Comparison of ENCODE assay signal across 8 mouse cellular contexts in genomic region chr4:137954926-137955396, GRCm38 (mm10). TPM values are rescaled to one million over a fixed set of nuclear protein-coding genes. Genes with fewer than 3 reads are reported as not detected.
DNase-seq lines count a peak whose midpoint lies in the region; ATAC-seq and TF ChIP-seq lines count a peak whose summit lies in the region.

No protein-coding gene starts in this region.

- no peaks in the 10 kb centered on the region for H3K27me3 ChIP-seq in heart, postnatal 0 days (ENCODE audit: control insufficient read depth, insufficient read depth, low read length)

- no peaks in the 10 kb centered on the region for H3K9me3 ChIP-seq in heart, postnatal 0 days (replicated peaks; ENCODE audit: control insufficient read depth, low read length)

- peak; percentile 27; the same call in 1 of the 2 replicates for TF ChIP-seq CTCF in heart, postnatal 0 days (IDR thresholded peaks at IDR 0.05; ENCODE audit: low read depth)

- peak; percentile 31 to 42 for DNase-seq in left cerebral cortex, adult 18-20 months (ENCODE audit: low spot score in 2 of 2)
- DNase-seq in left cerebral cortex, postnatal 4 days: no peak
- peak; percentile 61 for DNase-seq in brain, adult 2 months (ENCODE audit: low read depth, low spot score)
- DNase-seq in heart, postnatal 0 days (ENCODE audit: low spot score): peak; percentile 79
- peak; percentile 81 for DNase-seq in lung, postnatal 10 days
- DNase-seq in layer of hippocampus, postnatal 10 days (ENCODE audit: low spot score in 2 of 2): no peak
- no peak for DNase-seq in adrenal gland, postnatal 10 days
- no peak for DNase-seq in layer of hippocampus, adult 8-10 months (ENCODE audit: low spot score in 2 of 2)

- H3K4me1 ChIP-seq in heart, postnatal 0 days (ENCODE audit: control insufficient read depth, insufficient read depth): no peaks in the 10 kb centered on the region

- peak; percentile 86 for TF ChIP-seq EP300 in heart, postnatal 0 days (IDR thresholded peaks at IDR 0.05; ENCODE audit: low read depth)

- H3K36me3 ChIP-seq in heart, postnatal 0 days (replicated peaks; ENCODE audit: control insufficient read depth, insufficient read depth, low read length): peaks cover 32% of the 10 kb centered on the region

- H3K9ac ChIP-seq in heart, postnatal 0 days (replicated peaks; ENCODE audit: low read depth, low read length): no peak overlapping the region

- no peak overlapping the region for H3K4me3 ChIP-seq in heart, postnatal 0 days (ENCODE audit: low read depth, low read length)

- H3K4me2 ChIP-seq in heart, postnatal 0 days (ENCODE audit: low read depth, low read length): no peak overlapping the region

- 27% methylated on average over 8 of the region's 8 CpGs for WGBS in heart, postnatal 0 days

- ATAC-seq in heart, postnatal 0 days (ENCODE audit: insufficient read depth, low read depth): peak; percentile 72

- intact Hi-C loops in left cerebral cortex, postnatal 4 days (cut with DNase I): loop anchor here (10.0 kb wide), 1 partner anchor 220 kb away; no protein-coding TSS in a partner anchor

- no peak overlapping the region for H3K27ac ChIP-seq in heart, postnatal 0 days (ENCODE audit: low read depth)

RNA-seq across cellular contexts. Expression of gene Eif4g3, which starts 37.9 kb away (rescaled TPM):
- 100 to 1,000 TPM; 155 to 168 TPM for total RNA-seq in left cerebral cortex, adult 18-20 months (2021)
- 100 to 1,000 TPM; 192 TPM for total RNA-seq in left cerebral cortex, postnatal 4 days (2021)
- total RNA-seq in heart, postnatal 0 days (2014; rRNA removed; ENCODE audit: low replicate concordance): 10.7 and 15.9 TPM in 2 replicates
- polyA plus RNA-seq in heart, postnatal 0 days (2015; fragmentation: Nextera tagmentation; extraction: Ambion mirVana): 9.8 and 11.1 TPM in 2 replicates
- 100 to 1,000 TPM; 161 to 164 TPM for total RNA-seq in layer of hippocampus, postnatal 10 days (2021)
- total RNA-seq in adrenal gland, postnatal 10 days (2021): 10 to 100 TPM; 72.1 to 93.7 TPM
- 100 to 1,000 TPM; 143 to 163 (median 151) TPM for total RNA-seq in layer of hippocampus, adult 8-10 months (2022)

Comparison
In these comparisons a context has a peak if more than half of its experiments do, and no peak if none do; other contexts are left out.
1. DNase-seq: peak in left cerebral cortex, adult 18-20 months (2 of 2), brain, adult 2 months (single experiment), heart, postnatal 0 days (single experiment) and lung, postnatal 10 days (single experiment); none in left cerebral cortex, postnatal 4 days (single experiment), layer of hippocampus, postnatal 10 days (0 of 2), adrenal gland, postnatal 10 days (single experiment) and layer of hippocampus, adult 8-10 months (0 of 2).